Mouse (Mus musculus) liver, postnatal 0 days (tissue): ENCODE measurements around the gene Cacna2d2. TPM values are rescaled to one million over a fixed set of nuclear protein-coding genes. Genes with fewer than 3 reads are reported as not detected.
A peak's percentile ranks its signal among the peaks of the same experiment; 100 is the strongest.

Experiments used
- ATAC-seq: fragments of 200-750 bp; cut with Nextera tagmentation; 2 replicates; pipeline ENCODE4 v1.8.0; 2017; ENCODE audit warnings: mild to moderate bottlenecking, moderate library complexity
- DNase-seq: peaks from one replicate; pipeline ENCODE4 v3.0.0-alpha.2; 2016
- H3K27ac ChIP-seq: fragments of 300-500 bp; sonication (generic); 2 replicates; pipeline ENCODE4 v1.5.1; 2014; ENCODE audit warnings: antibody characterized with exemption, moderate library complexity, mild to moderate bottlenecking, low read depth
- H3K27me3 ChIP-seq: fragments of 300-500 bp; sonication (generic); 2 replicates; pipeline ENCODE4 v1.6.1; 2014; ENCODE audit warnings: low read length, control low read depth, mixed read lengths; ENCODE audit not compliant: insufficient read depth
- H3K36me3 ChIP-seq: fragments of 300-500 bp; sonication (generic); replicated peaks from 2 replicates; pipeline ENCODE4 v1.6.1; 2014; ENCODE audit warnings: mild to moderate bottlenecking, control low read depth, low read length, moderate library complexity, mixed read lengths; ENCODE audit not compliant: insufficient read depth
- H3K4me1 ChIP-seq: fragments of 300-500 bp; sonication (generic); 2 replicates; pipeline ENCODE4 v1.6.1; 2014; ENCODE audit warnings: antibody characterized with exemption, mild to moderate bottlenecking, control low read depth; ENCODE audit not compliant: insufficient read depth
- H3K4me2 ChIP-seq: fragments of 300-500 bp; sonication (generic); 2 replicates; pipeline ENCODE4 v1.6.1; 2014; ENCODE audit warnings: low read depth, mild to moderate bottlenecking, low read length, moderate library complexity, mixed read lengths
- H3K4me3 ChIP-seq: fragments of 300-500 bp; sonication (generic); 2 replicates; pipeline ENCODE4 v1.5.1; 2014; ENCODE audit warnings: low read depth, low read length
- H3K9ac ChIP-seq: fragments of 300-500 bp; sonication (generic); replicated peaks from 2 replicates; pipeline ENCODE4 v1.6.1; 2014; ENCODE audit warnings: mild to moderate bottlenecking, moderate library complexity
- H3K9me3 ChIP-seq: fragments of 300-500 bp; sonication (generic); 2 replicates; pipeline ENCODE4 v1.6.1; 2016; ENCODE audit warnings: mild to moderate bottlenecking, control low read depth, low read length, mixed read lengths
- CTCF ChIP-seq: sonication (generic); IDR thresholded peaks from 2 replicates; pipeline ENCODE4 v1.5.1; 2016; ENCODE audit warnings: antibody characterized with exemption, low read depth
- EP300 ChIP-seq: IDR thresholded peaks from 2 replicates; pipeline ENCODE4 v1.6.1; 2016; ENCODE audit warnings: antibody characterized with exemption, low read depth, mild to moderate bottlenecking
- WGBS: fragments of 180-500 bp; shearing (Covaris S2); extraction: QIAGEN DNeasy Blood & Tissue Kit; methylation state at CpG from one replicate; pipeline ENCODE4 v1.1.7; 2014; ENCODE audit not compliant: insufficient replicate concordance; 5-methylcytosine and 5-hydroxymethylcytosine counted together
- polyA plus RNA-seq: library from polyadenylated mRNA; unstranded; fragments of >200 nt; fragmentation: Nextera tagmentation; extraction: Ambion mirVana; gene quantifications from 2 replicates; pipeline ENCODE4 v1.2.1, GENCODE M21; 2015

The Cacna2d2 gene
- polyA plus RNA-seq, 1 experiment from 2014 or later, result not detected

GRCm38 (mm10) chr9:107545199-107545598 lies 145.8 kb downstream of the Cacna2d2 start:
- Histone ChIP-seq H3K4me1 (peaks cover 33% of the 10 kb centered on the region), H3K4me2 (no peak overlapping the region), H3K27me3 (0 out of 2 replicates have a peak, but pooled peaks cover 2% of the 10 kb centered on the region), H3K9ac (no peak overlapping the region), H3K9me3 (no peaks in the 10 kb centered on the region), H3K27ac (no peak overlapping the region), H3K4me3 (no peak overlapping the region), H3K36me3 (peaks cover 3% of the 10 kb centered on the region; the same call in 1 of the 2 replicates)
- ATAC-seq (no peak), DNase-seq (no peak)
- 78% methylated on average over 10 of the region's 10 CpGs for WGBS
- TF ChIP-seq CTCF, result no peak
- TF ChIP-seq EP300, result no peak

DNA sequence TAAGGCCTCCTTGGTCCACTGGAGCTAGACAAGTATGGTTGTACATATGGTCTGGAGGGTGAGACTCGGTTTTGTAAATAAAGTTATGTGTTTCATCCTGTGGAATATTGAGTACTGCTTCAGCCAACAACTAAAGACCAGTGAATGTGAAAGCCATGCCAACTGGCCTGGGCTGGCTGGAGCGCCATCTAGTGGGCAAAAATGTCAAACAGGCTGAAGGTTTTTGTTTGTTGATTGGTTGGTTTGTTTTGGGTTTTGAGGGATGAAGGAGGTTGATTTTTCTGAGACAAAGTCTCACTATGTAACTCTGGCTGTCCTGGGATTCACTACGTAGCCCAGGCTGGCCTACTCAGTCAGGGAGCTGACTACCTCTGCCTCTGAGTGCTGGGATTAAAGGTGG lies 146.2 kb downstream of the Cacna2d2 start:
- Histone ChIP-seq H3K9ac (no peak overlapping the region), H3K27me3 (0 out of 2 replicates have a peak, but pooled peaks cover 3% of the 10 kb centered on the region), H3K27ac (no peak overlapping the region), H3K4me3 (no peak overlapping the region), H3K36me3 (peaks cover 3% of the 10 kb centered on the region; the same call in 1 of the 2 replicates), H3K9me3 (no peaks in the 10 kb centered on the region), H3K4me1 (peaks cover 37% of the 10 kb centered on the region), H3K4me2 (no peak overlapping the region)
- DNase-seq (peak; percentile 85), ATAC-seq (no peak)
- WGBS, result 10% methylated on average over 3 of the region's 3 CpGs
- TF ChIP-seq EP300, result no peak
- TF ChIP-seq CTCF, result peak; percentile 97

DNA sequence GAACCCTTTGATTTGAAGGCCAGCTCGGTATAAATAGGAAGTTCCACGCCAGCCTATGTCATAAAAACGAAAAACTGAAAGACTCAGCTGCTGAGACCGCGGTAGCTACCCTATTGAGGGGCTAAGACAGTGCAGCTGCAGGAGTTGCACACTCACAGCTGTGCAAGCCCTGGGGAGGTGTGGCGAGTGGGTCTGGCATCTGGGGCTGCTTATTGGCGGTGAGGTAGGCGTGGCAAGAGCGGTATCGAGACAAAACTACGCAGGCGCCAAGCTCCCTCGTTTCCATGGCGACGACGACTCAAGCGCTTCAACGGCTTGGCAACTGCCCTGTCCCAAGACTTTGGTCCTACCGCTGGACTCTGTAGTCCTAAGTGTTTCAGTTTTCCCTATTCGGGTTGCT lies 147.6 kb downstream of the Cacna2d2 start, which contains the start of gene Zmynd10:
Gene Zmynd10 (plus strand): TSS at position 273 of the 400 bp plus-strand sequence.
- 3% methylated on average over 20 of the region's 20 CpGs for WGBS
- Histone ChIP-seq H3K27me3 (0 out of 2 replicates have a peak, but pooled peaks cover 7% of the 10 kb centered on the region), H3K9me3 (no peaks in the 10 kb centered on the region), H3K9ac (peak within 1 kb of the TSS; percentile 4; the same call in 1 of the 2 replicates), H3K36me3 (peaks cover 3% of the 10 kb centered on the region; the same call in 1 of the 2 replicates), H3K27ac (0 out of 2 replicates have a peak within 1 kb of the TSS, but pooled peaks have one; percentile 1), H3K4me1 (peaks cover 43% of the 10 kb centered on the region), H3K4me2 (peak within 1 kb of the TSS; percentile 57), H3K4me3 (no peak within 1 kb of the TSS)
- TF ChIP-seq CTCF (no peak), EP300 (no peak)
- ATAC-seq, result peak; percentile 60
- peak; percentile 90 for DNase-seq

DNA sequence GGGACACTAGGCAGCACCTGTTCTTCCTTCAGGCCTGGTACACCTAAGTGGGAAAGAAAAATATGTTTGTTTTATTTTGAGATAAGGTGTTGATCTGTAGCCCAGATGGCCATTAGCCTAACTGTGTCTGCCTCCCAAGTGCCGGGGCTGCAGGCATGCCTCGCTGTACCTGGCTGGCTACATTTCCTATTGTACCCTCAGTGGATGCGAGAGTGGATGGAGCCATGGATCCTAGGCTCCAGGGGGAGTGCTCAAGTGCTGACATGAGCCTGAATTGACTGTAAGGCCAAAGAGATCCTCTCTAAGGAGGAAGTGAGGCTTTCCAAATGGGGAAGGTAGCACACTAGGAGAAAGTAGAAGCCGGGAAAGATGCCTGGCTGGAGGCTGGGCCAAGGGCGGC lies 148.5 kb downstream of the Cacna2d2 start:
- Histone ChIP-seq H3K4me2 (no peak overlapping the region), H3K27me3 (0 out of 2 replicates have a peak, but pooled peaks cover 10% of the 10 kb centered on the region), H3K36me3 (peaks cover 3% of the 10 kb centered on the region; the same call in 1 of the 2 replicates), H3K9me3 (no peaks in the 10 kb centered on the region), H3K27ac (no peak overlapping the region), H3K4me1 (peaks cover 43% of the 10 kb centered on the region), H3K4me3 (no peak overlapping the region), H3K9ac (no peak overlapping the region)
- TF ChIP-seq CTCF, result no peak
- TF ChIP-seq EP300, result no peak
- WGBS, result 73% methylated on average over 5 of the region's 5 CpGs
- no peak for ATAC-seq
- no peak for DNase-seq

DNA sequence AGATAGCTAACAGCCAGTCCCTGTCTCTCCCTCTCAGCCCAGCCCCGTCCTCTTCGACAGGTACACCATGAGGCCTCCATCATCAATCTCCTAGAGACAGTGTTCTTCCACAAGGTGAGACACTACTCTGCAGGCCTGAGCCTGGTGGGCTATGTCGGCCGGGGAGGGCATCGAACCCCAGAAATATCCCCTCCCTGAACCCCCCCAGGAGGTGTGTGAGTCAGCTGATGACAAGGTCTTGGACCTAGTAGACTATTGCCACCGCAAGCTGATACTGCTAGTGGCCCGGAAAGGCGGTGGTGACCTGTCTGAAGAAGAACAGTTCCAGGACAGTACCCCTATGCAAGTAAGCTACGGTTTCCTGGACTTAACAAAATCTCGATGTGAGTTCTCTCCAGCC lies 149.4 kb downstream of the Cacna2d2 start:
- 86% methylated on average over 10 of the region's 10 CpGs for WGBS
- peaks cover 51% of the 10 kb centered on the region for H3K4me1 ChIP-seq
- ATAC-seq, result no peak

DNA sequence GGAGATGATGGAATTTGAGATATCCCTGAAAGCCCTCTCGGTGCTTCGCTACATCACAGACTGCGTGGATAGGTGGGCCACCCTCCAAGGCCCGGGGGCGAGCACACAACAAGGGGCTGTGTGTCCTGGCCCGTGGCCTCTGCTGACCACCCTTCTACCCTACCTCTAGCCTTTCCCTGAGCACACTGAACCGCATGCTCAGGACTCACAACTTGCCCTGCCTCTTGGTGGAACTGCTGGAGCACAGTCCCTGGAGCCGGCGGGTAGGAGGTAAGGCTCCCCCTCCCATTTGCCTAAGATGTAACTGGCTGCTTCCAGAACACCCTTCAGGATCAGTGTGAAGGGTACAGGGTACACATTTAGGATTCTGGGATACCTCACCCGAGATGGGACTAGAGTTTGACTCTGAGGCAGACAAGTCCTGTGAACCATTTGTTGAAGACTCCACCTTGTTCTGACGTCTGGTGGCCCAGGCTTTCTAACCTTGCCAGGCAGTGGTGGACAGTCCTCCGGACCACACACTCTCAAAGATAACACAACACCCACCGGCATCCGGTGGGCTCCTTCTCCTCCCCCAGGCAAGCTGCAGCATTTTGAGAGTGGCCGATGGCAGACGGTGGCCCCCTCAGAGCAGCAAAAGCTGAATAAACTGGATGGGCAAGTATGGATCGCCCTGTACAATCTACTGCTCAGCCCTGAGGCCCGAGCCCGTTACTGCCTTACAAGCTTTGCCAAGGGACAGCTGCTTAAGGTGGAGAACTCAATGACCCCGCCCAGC lies 150.1 kb downstream of the Cacna2d2 start:
- Histone ChIP-seq H3K4me3 (no peak overlapping the region), H3K36me3 (peaks cover 3% of the 10 kb centered on the region; the same call in 1 of the 2 replicates), H3K4me2 (no peak overlapping the region), H3K27me3 (0 out of 2 replicates have a peak, but pooled peaks cover 10% of the 10 kb centered on the region), H3K27ac (no peak overlapping the region), H3K4me1 (peaks cover 55% of the 10 kb centered on the region), H3K9ac (no peak overlapping the region), H3K9me3 (no peaks in the 10 kb centered on the region)
- ATAC-seq (no peak), DNase-seq (no peak)
- no peak for TF ChIP-seq EP300
- TF ChIP-seq CTCF, result no peak
- WGBS, result 84% methylated on average over 20 of the region's 20 CpGs

More for the DNA sequence above, 149.4 kb downstream of the Cacna2d2 start:
- Histone ChIP-seq H3K27ac (no peak overlapping the region), H3K27me3 (0 out of 2 replicates have a peak, but pooled peaks cover 10% of the 10 kb centered on the region), H3K4me2 (no peak overlapping the region), H3K9ac (no peak overlapping the region), H3K4me3 (no peak overlapping the region), H3K9me3 (no peaks in the 10 kb centered on the region), H3K36me3 (peaks cover 3% of the 10 kb centered on the region; the same call in 1 of the 2 replicates)
- DNase-seq, result no peak
- TF ChIP-seq CTCF, result no peak
- TF ChIP-seq EP300, result no peak
